Mouse (Mus musculus) G1E (cell line): ENCODE data around the gene Tbxa2r.

ENCODE experiments used
- CTCF ChIP-seq: IDR thresholded peaks from 2 replicates; pipeline ENCODE4 v1.5.1; 2012; ENCODE audit warnings: low read depth, low read length, inconsistent platforms, mixed read lengths
- GATA1 ChIP-seq: IDR thresholded peaks from 2 replicates; pipeline ENCODE4 v1.6.1; 2012; ENCODE audit warnings: borderline replicate concordance, low read length, inconsistent platforms, mixed read lengths

DNA sequence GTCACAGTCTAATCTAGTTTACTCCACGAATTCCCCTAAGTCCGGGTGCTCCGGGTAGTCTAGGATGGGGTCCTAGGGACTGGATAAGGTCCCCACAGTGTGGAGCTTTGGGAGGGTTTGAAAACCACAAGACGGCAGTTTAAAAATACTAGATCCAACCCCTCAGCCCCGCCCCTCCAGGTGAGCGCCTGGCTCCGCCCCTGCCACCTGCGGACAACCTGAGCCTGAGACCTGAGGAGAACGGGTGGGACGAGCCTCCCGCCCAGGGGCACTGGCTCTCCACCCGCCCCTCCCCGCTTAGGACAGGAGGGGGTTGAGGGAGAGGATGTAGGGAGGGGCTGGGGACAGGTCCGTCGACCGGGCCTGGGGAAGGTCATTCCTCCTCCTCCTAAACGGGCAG, 43.8 kb upstream of the Tbxa2r start:
- TF ChIP-seq GATA1 (no peak), CTCF (no peak)
